10 mouse cellular contexts compared by ENCODE assay signal in genomic region chr9:105988096-105988495, GRCm38 (mm10). TPM values are rescaled to one million over a fixed set of nuclear protein-coding genes. Genes with fewer than 3 reads are reported as not detected.
DNase-seq lines count a peak whose midpoint lies in the region; ATAC-seq and TF ChIP-seq lines count a peak whose summit lies in the region.
"Had no signal": no experiment of that assay in that cellular context is flagged by ENCODE, and none has a peak within 500 bp of the region (broad histone marks: within the 10 kb centered on the region; RNA-seq: fewer than 3 reads in every experiment).

No protein-coding gene starts in this region.

- TF ChIP-seq CTCF in cerebellum, adult 2 months (IDR thresholded peaks at IDR 0.05; ENCODE audit: borderline replicate concordance, insufficient read depth, low read depth, low read length) = peak; percentile 38; the same call in 1 of the 2 replicates
- 0 out of 2 replicates have a peak, but pooled peaks have one; percentile 14 for TF ChIP-seq CTCF in E14TG2a.4 (conservative IDR thresholded peaks at IDR 0.05; ENCODE audit: low read length)

- H3K9me3 ChIP-seq in E14TG2a.4 (ENCODE audit: low read length) = peaks cover 10% of the 10 kb centered on the region
- H3K9me3 ChIP-seq: embryonic facial prominence, embryonic 15.5 days had no signal

- no peaks in the 10 kb centered on the region; the same call in 1 of the 2 replicates for H3K27me3 ChIP-seq in cerebellum, adult 2 months (ENCODE audit: control insufficient read depth, insufficient read depth, low read length)
- H3K27me3 ChIP-seq in E14TG2a.4 (ENCODE audit: insufficient read depth, low read length) = no peaks in the 10 kb centered on the region
- H3K27me3 ChIP-seq: embryonic facial prominence, embryonic 15.5 days; megakaryocyte, embryonic 14.5 days had no signal

- no peak overlapping the region for H3K4me3 ChIP-seq in cerebellum, adult 2 months (replicated peaks; ENCODE audit: insufficient read depth, low read depth, low read length)
- H3K4me3 ChIP-seq in E14TG2a.4 (replicated peaks; ENCODE audit: low read length) = no peak overlapping the region
- H3K4me3 ChIP-seq: embryonic facial prominence, embryonic 15.5 days; megakaryocyte, embryonic 14.5 days had no signal

- no peak for TF ChIP-seq POLR2A in cerebellum, adult 2 months (IDR thresholded peaks at IDR 0.05; ENCODE audit: borderline replicate concordance, insufficient read depth, low read length)

- H3K27ac ChIP-seq in cerebellum, adult 2 months (ENCODE audit: insufficient read depth, low read length) = no peak overlapping the region
- H3K27ac ChIP-seq: embryonic facial prominence, embryonic 15.5 days had no signal

- DNase-seq in cerebellum, adult 2 months = peak in 1 of 2 experiments; percentile 3
- DNase-seq in cerebellum, adult 9-10 months = no peak
- peak; percentile 11 to 36 for DNase-seq in layer of hippocampus, adult 18-20 months (ENCODE audit: low spot score in 2 of 2)
- DNase-seq in layer of hippocampus, adult 11-12 months (ENCODE audit: low spot score) = no peak
- DNase-seq in frontal cortex, postnatal 25 days (ENCODE audit: low spot score in 2 of 2) = no peak

- no peaks in the 10 kb centered on the region for H3K4me1 ChIP-seq in cerebellum, adult 2 months (ENCODE audit: control insufficient read depth, insufficient read depth, low read length)
- peaks cover 4% of the 10 kb centered on the region for H3K4me1 ChIP-seq in E14TG2a.4 (replicated peaks; ENCODE audit: low read depth, low read length)
- H3K4me1 ChIP-seq: embryonic facial prominence, embryonic 15.5 days; megakaryocyte, embryonic 14.5 days had no signal

- H3K36me3 ChIP-seq in E14TG2a.4 (ENCODE audit: insufficient read depth, low read length) = no peaks in the 10 kb centered on the region
- H3K36me3 ChIP-seq: embryonic facial prominence, embryonic 15.5 days had no signal

- 61% methylated on average over 8 of the region's 8 CpGs for WGBS in cerebellum, adult 2 months

- ATAC-seq in granulocyte monocyte progenitor cell, adult 5-6 weeks (replicated peaks; ENCODE audit: poor library complexity, severe bottlenecking) = peak; percentile 61
- ATAC-seq in erythroid progenitor cell, adult 5-6 weeks (replicated peaks; ENCODE audit: low FRiP score, poor library complexity, severe bottlenecking) = no peak

RNA-seq across cellular contexts. Expression of gene Col6a5, which starts 27.7 kb away (rescaled TPM):
- polyA plus RNA-seq in cerebellum, adult 2 months (2012; rRNA removed) = 0.10 and 0.11 TPM in 2 replicates
- 1 to 10 TPM in 1 of 2 experiments, under 1 TPM in 1; 0.72 to 1.0 TPM for total RNA-seq in layer of hippocampus, adult 18-20 months (2021)
- not detected in 2 replicates for total RNA-seq in granulocyte monocyte progenitor cell, adult 5-6 weeks (2014; fragmentation: Nextera tagmentation)
- not detected in 2 replicates for total RNA-seq in granulocyte monocyte progenitor cell, adult 5-6 weeks (2017)
- not detected in 2 replicates for total RNA-seq in erythroid progenitor cell, adult 5-6 weeks (2015; ENCODE audit: low replicate concordance)
- total RNA-seq in erythroid progenitor cell, adult 5-6 weeks (2017; ENCODE audit: low replicate concordance) = not detected in 2 replicates

Comparison
In these comparisons a context has a peak if more than half of its experiments do, and no peak if none do; other contexts are left out.
1. DNase-seq: peak in layer of hippocampus, adult 18-20 months (2 of 2); none in cerebellum, adult 9-10 months (single experiment), layer of hippocampus, adult 11-12 months (single experiment) and frontal cortex, postnatal 25 days (0 of 2).